Mouse (Mus musculus) heart, adult 2 months (tissue): ENCODE results near the gene Naa35.

Experiments used
- CTCF ChIP-seq: fragments of 200-600 bp; IDR thresholded peaks from 2 replicates; pipeline ENCODE4 v1.8.1; 2022; ENCODE audit warnings: antibody characterized with exemption, mild to moderate bottlenecking, moderate library complexity
- POLR2A ChIP-seq: fragments of 200-500 bp; IDR thresholded peaks from 2 replicates; pipeline ENCODE4 v1.6.1; 2011; ENCODE audit warnings: mild to moderate bottlenecking, low read depth, low read length, control low read depth; ENCODE audit not compliant: insufficient read depth

DNA sequence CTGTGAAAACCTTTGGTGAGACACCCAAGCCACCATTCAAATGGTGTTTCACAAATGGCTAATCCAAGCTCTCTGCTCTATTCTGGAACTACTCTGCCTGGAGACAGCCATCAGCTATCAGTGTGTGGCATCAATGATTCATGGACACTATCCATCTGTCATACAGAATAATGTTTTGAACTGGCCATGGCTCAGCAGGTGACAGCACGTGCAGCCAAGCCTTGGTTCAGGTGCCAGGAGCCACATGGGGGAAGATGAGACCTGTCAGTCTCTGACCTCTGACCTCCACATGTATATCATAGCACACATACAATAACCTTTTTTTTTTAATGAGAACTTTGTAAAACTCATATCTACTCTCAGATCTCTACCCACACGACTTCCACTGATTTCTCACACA lies 32.3 kb upstream of the Naa35 start:
- TF ChIP-seq POLR2A: no peak
- no peak for TF ChIP-seq CTCF
